Mouse (Mus musculus) left cerebral cortex, adult 11 months (tissue): Measurements from ENCODE around the gene 2210407C18Rik.

Experiments
- DNase-seq: peaks from one replicate; pipeline ENCODE4 v3.0.0; 2022; ENCODE audit warnings: low spot score

2210407C18Rik gene

GRCm38 (mm10) chr11:58602062-58602461 is 13.8 kb downstream of the 2210407C18Rik start:
- DNase-seq: no peak

- DNase-seq: no peak
These were observed 18.0 kb downstream of the 2210407C18Rik start for GRCm38 (mm10) chr11:58597837-58598236.

- DNase-seq: no peak
These were observed 21.1 kb downstream of the 2210407C18Rik start, which contains the start of gene Olfr324 for GRCm38 (mm10) chr11:58594814-58595213. Gene Olfr324, plus strand, starts transcription at chr11:58595114.

- DNase-seq: no peak
These were observed 27.1 kb downstream of the 2210407C18Rik start for GRCm38 (mm10) chr11:58588620-58589250.

GRCm38 (mm10) chr11:58587898-58588348 is 28.0 kb downstream of the 2210407C18Rik start:
- DNase-seq: no peak

GRCm38 (mm10) chr11:58578636-58579035 is 37.2 kb downstream of the 2210407C18Rik start:
- no peak for DNase-seq

- DNase-seq: no peak
These were observed 38.4 kb downstream of the 2210407C18Rik start, which contains the start of gene Olfr325 for GRCm38 (mm10) chr11:58577430-58577829. Gene Olfr325, plus strand, starts transcription at chr11:58577730.

- DNase-seq: no peak
These were observed 45.5 kb downstream of the 2210407C18Rik start, which contains the start of gene Olfr224 for GRCm38 (mm10) chr11:58570405-58570804. Gene Olfr224, minus strand, starts transcription at chr11:58570553.
